Mouse (Mus musculus) cortical plate, adult 2 months (tissue): ENCODE measurements around the gene Hip1r.

Experiments
- CTCF ChIP-seq: fragments of 200-500 bp; IDR thresholded peaks from 2 replicates; pipeline ENCODE4 v1.5.1; 2011; ENCODE audit warnings: mild to moderate bottlenecking, control low read depth, low read length; ENCODE audit not compliant: insufficient read depth; ENCODE audit errors: extremely low read depth
- POLR2A ChIP-seq: fragments of 200-500 bp; IDR thresholded peaks from 2 replicates; pipeline ENCODE4 v1.6.1; 2011; ENCODE audit warnings: mild to moderate bottlenecking, low read length, control low read depth; ENCODE audit not compliant: insufficient read depth; ENCODE audit errors: extremely low read depth

DNA sequence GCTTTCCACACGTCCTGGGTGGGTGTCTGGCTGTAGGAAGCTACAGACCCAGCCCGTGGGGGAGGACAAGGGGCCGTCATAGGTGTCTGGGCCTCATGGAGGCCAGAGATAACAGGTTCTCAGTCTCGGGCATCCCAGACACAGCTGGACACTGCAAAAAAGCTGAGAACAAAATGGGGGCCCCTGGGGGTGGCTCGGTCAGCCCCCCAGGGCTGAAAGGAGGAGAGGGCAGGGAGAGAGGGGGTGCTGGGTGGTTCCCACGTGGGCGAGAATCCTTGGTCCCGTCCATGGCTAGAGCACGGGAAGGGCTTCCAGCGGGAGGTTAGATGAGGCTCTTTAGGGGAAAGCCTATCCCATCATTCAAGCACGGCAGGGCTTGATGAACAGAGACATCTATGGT, 9.4 kb downstream of the Hip1r start:
- TF ChIP-seq CTCF (no peak), POLR2A (no peak)
